Comparison of ENCODE assay signal across 9 mouse cellular contexts in genomic region chr1:172513525-172514212, GRCm38 (mm10). TPM values are rescaled to one million over a fixed set of nuclear protein-coding genes. Genes with fewer than 3 reads are reported as not detected.
DNase-seq lines count a peak whose midpoint lies in the region; ATAC-seq and TF ChIP-seq lines count a peak whose summit lies in the region.
"Had no signal": no experiment of that assay in that cellular context is flagged by ENCODE, and none has a peak within 500 bp of the region (broad histone marks: within the 10 kb centered on the region; RNA-seq: fewer than 3 reads in every experiment).

No protein-coding gene starts in this region.

- no peaks in the 10 kb centered on the region for H3K36me3 ChIP-seq in embryonic facial prominence, embryonic 14.5 days (ENCODE audit: control insufficient read depth, insufficient read depth, low read length)
- H3K36me3 ChIP-seq in hindbrain, postnatal 0 days (ENCODE audit: insufficient read depth, low read length): no peaks in the 10 kb centered on the region
- H3K36me3 ChIP-seq in liver, embryonic 16.5 days (ENCODE audit: control insufficient read depth, insufficient read depth): no peaks in the 10 kb centered on the region
- H3K36me3 ChIP-seq in spleen, adult 2 months (ENCODE audit: control insufficient read depth, insufficient read depth, low read length): no peaks in the 10 kb centered on the region

- ATAC-seq in embryonic facial prominence, embryonic 14.5 days (ENCODE audit: low read depth): no peak
- ATAC-seq in hindbrain, postnatal 0 days: no peak
- peak; percentile 57 for ATAC-seq in liver, embryonic 16.5 days (ENCODE audit: low read depth)

- 68% methylated on average over 17 of the region's 17 CpGs for WGBS in embryonic facial prominence, embryonic 14.5 days
- 68% methylated on average over 17 of the region's 17 CpGs for WGBS in hindbrain, postnatal 0 days
- WGBS in liver, embryonic 16.5 days (ENCODE audit: insufficient replicate concordance): 10% methylated on average over 17 of the region's 17 CpGs
- 3% methylated on average over 17 of the region's 17 CpGs for WGBS in spleen, adult 2 months

- H3K4me2 ChIP-seq in embryonic facial prominence, embryonic 14.5 days (ENCODE audit: low read depth, low read length): no peak overlapping the region
- no peak overlapping the region for H3K4me2 ChIP-seq in hindbrain, postnatal 0 days (ENCODE audit: low read depth, low read length)
- H3K4me2 ChIP-seq in liver, embryonic 16.5 days (ENCODE audit: low read depth, low read length): peak overlapping the region; percentile 48

- no peak for TF ChIP-seq POLR2A in spleen, adult 2 months (IDR thresholded peaks at IDR 0.05; ENCODE audit: low read depth, low read length)

- H3K9me3 ChIP-seq in embryonic facial prominence, embryonic 14.5 days (ENCODE audit: control insufficient read depth, low read length): peaks cover 12% of the 10 kb centered on the region
- H3K9me3 ChIP-seq in hindbrain, postnatal 0 days (ENCODE audit: low read length): no peaks in the 10 kb centered on the region
- no peaks in the 10 kb centered on the region for H3K9me3 ChIP-seq in liver, embryonic 16.5 days (replicated peaks; ENCODE audit: control insufficient read depth, low read length)

- H3K4me3 ChIP-seq in embryonic facial prominence, embryonic 14.5 days (ENCODE audit: low read depth, low read length): no peak overlapping the region
- H3K4me3 ChIP-seq in hindbrain, postnatal 0 days (ENCODE audit: low read length): no peak overlapping the region
- H3K4me3 ChIP-seq in liver, embryonic 16.5 days (ENCODE audit: low read depth, low read length): no peak overlapping the region
- H3K4me3 ChIP-seq in spleen, adult 2 months (ENCODE audit: extremely low read depth, insufficient read depth, insufficient read length): peak overlapping the region; percentile 42; the same call in 1 of the 2 replicates

- peak; percentile 48 for DNase-seq in ovary, adult 18-20 months (ENCODE audit: low spot score)
- DNase-seq in ovary, postnatal 10 days (ENCODE audit: low spot score): no peak
- no peak for DNase-seq in embryonic facial prominence, embryonic 14.5 days (ENCODE audit: low spot score)
- no peak for DNase-seq in hindbrain, postnatal 0 days (ENCODE audit: low spot score)
- peak; percentile 73 to 83 for DNase-seq in spleen, adult 2 months (ENCODE audit: low read depth in 1 of 2, low spot score in 2 of 2)
- DNase-seq in cerebellum, postnatal 4 days (ENCODE audit: low spot score in 2 of 2): no peak
- DNase-seq in layer of hippocampus, postnatal 10 days (ENCODE audit: low spot score in 2 of 2): no peak

- H3K4me1 ChIP-seq in embryonic facial prominence, embryonic 14.5 days (ENCODE audit: control insufficient read depth, insufficient read depth, low read length): peaks cover 8% of the 10 kb centered on the region; the same call in 1 of the 2 replicates
- H3K4me1 ChIP-seq in hindbrain, postnatal 0 days (ENCODE audit: insufficient read depth, low read length): no peaks in the 10 kb centered on the region; the same call in none of the 2 replicates
- peaks cover 9% of the 10 kb centered on the region for H3K4me1 ChIP-seq in liver, embryonic 16.5 days (ENCODE audit: control insufficient read depth, low read depth, low read length)
- peaks cover 31% of the 10 kb centered on the region; the same call in 1 of the 2 replicates for H3K4me1 ChIP-seq in spleen, adult 2 months (ENCODE audit: control insufficient read depth, insufficient read depth, insufficient read length)

- H3K9ac ChIP-seq in embryonic facial prominence, embryonic 14.5 days (ENCODE audit: low read depth, low read length): no peak overlapping the region
- H3K9ac ChIP-seq in hindbrain, postnatal 0 days (replicated peaks; ENCODE audit: low read length): no peak overlapping the region
- no peak overlapping the region for H3K9ac ChIP-seq in liver, embryonic 16.5 days (ENCODE audit: low read depth, low read length)

- no peak for TF ChIP-seq CTCF in hindbrain, postnatal 0 days (IDR thresholded peaks at IDR 0.05; ENCODE audit: low read depth)
- no peak for TF ChIP-seq CTCF in spleen, adult 2 months (IDR thresholded peaks at IDR 0.05; ENCODE audit: extremely low read depth, insufficient read depth, insufficient read length, insufficient replicate concordance)

- no peaks in the 10 kb centered on the region for H3K27me3 ChIP-seq in embryonic facial prominence, embryonic 14.5 days (replicated peaks; ENCODE audit: control insufficient read depth, insufficient read depth, low read length)
- H3K27me3 ChIP-seq in hindbrain, postnatal 0 days (ENCODE audit: insufficient read depth, low read length): no peaks in the 10 kb centered on the region
- H3K27me3 ChIP-seq in liver, embryonic 16.5 days (ENCODE audit: control insufficient read depth, insufficient read depth, low read depth, low read length): no peaks in the 10 kb centered on the region
- no peaks in the 10 kb centered on the region for H3K27me3 ChIP-seq in spleen, adult 2 months (ENCODE audit: control insufficient read depth, insufficient read depth, low read length)

- peak overlapping the region; percentile 17; the same call in 1 of the 2 replicates for H3K27ac ChIP-seq in embryonic facial prominence, embryonic 14.5 days (replicated peaks; ENCODE audit: low read depth, low read length)
- peak overlapping the region; percentile 13; the same call in 1 of the 2 replicates for H3K27ac ChIP-seq in hindbrain, postnatal 0 days
- peak overlapping the region; percentile 39 for H3K27ac ChIP-seq in liver, embryonic 16.5 days (ENCODE audit: low read length)
- H3K27ac ChIP-seq in spleen, adult 2 months (ENCODE audit: insufficient read depth, low read length): peak overlapping the region; percentile 84

RNA-seq across cellular contexts. Expression of gene Cfap45, which starts 6.9 kb away (rescaled TPM):
- polyA plus RNA-seq in embryonic facial prominence, embryonic 14.5 days (2014; fragmentation: Nextera tagmentation; extraction: Ambion mirVana): 6.5 and 8.9 TPM in 2 replicates
- 1.0 and 1.2 TPM in 2 replicates for total RNA-seq in hindbrain, postnatal 0 days (2014; rRNA removed)
- polyA plus RNA-seq in hindbrain, postnatal 0 days (2015; fragmentation: Nextera tagmentation; extraction: Ambion mirVana): 3.7 and 4.5 TPM in 2 replicates
- 0.21 and 0.40 TPM in 2 replicates for polyA plus RNA-seq in liver, embryonic 16.5 days (2015; fragmentation: Nextera tagmentation; extraction: Ambion mirVana)
- polyA plus RNA-seq in spleen, adult 2 months (2012; rRNA removed): 0.19 and 0.20 TPM in 2 replicates
- 1 to 10 TPM; 3.3 to 4.9 TPM for total RNA-seq in layer of hippocampus, postnatal 10 days (2021)

RNA-seq across cellular contexts. Expression of gene Tagln2, which starts 13.8 kb away (rescaled TPM):
- 192 and 231 TPM in 2 replicates for polyA plus RNA-seq in embryonic facial prominence, embryonic 14.5 days (2014; fragmentation: Nextera tagmentation; extraction: Ambion mirVana)
- 45.1 and 70.2 TPM in 2 replicates for total RNA-seq in hindbrain, postnatal 0 days (2014; rRNA removed)
- polyA plus RNA-seq in hindbrain, postnatal 0 days (2015; fragmentation: Nextera tagmentation; extraction: Ambion mirVana): 59.2 and 61.6 TPM in 2 replicates
- 112 and 113 TPM in 2 replicates for polyA plus RNA-seq in liver, embryonic 16.5 days (2015; fragmentation: Nextera tagmentation; extraction: Ambion mirVana)
- polyA plus RNA-seq in spleen, adult 2 months (2012; rRNA removed): 186 and 208 TPM in 2 replicates
- 10 to 100 TPM; 20.7 to 21.4 TPM for total RNA-seq in layer of hippocampus, postnatal 10 days (2021)

RNA-seq across cellular contexts. Expression of gene Igsf9, which starts 32.1 kb away (rescaled TPM):
- 21.4 and 26.3 TPM in 2 replicates for polyA plus RNA-seq in embryonic facial prominence, embryonic 14.5 days (2014; fragmentation: Nextera tagmentation; extraction: Ambion mirVana)
- total RNA-seq in hindbrain, postnatal 0 days (2014; rRNA removed): 17.9 and 33.0 TPM in 2 replicates
- 10.5 and 13.5 TPM in 2 replicates for polyA plus RNA-seq in hindbrain, postnatal 0 days (2015; fragmentation: Nextera tagmentation; extraction: Ambion mirVana)
- polyA plus RNA-seq in liver, embryonic 16.5 days (2015; fragmentation: Nextera tagmentation; extraction: Ambion mirVana): 0.81 and 2.5 TPM in 2 replicates
- polyA plus RNA-seq in spleen, adult 2 months (2012; rRNA removed): 8.6 and 9.0 TPM in 2 replicates
- total RNA-seq in layer of hippocampus, postnatal 10 days (2021): 10 to 100 TPM; 13.9 to 15.5 TPM

RNA-seq across cellular contexts. Expression of gene Slamf9, which starts 38.5 kb away (rescaled TPM):
- polyA plus RNA-seq in embryonic facial prominence, embryonic 14.5 days (2014; fragmentation: Nextera tagmentation; extraction: Ambion mirVana): 0.68 and 0.77 TPM in 2 replicates
- total RNA-seq in hindbrain, postnatal 0 days (2014; rRNA removed): not detected in 2 replicates
- 0.39 and 0.49 TPM in 2 replicates for polyA plus RNA-seq in hindbrain, postnatal 0 days (2015; fragmentation: Nextera tagmentation; extraction: Ambion mirVana)
- polyA plus RNA-seq in liver, embryonic 16.5 days (2015; fragmentation: Nextera tagmentation; extraction: Ambion mirVana): 1.0 and 1.1 TPM in 2 replicates
- polyA plus RNA-seq in spleen, adult 2 months (2012; rRNA removed): 4.3 and 5.5 TPM in 2 replicates
- 1 to 10 TPM in 1 of 2 experiments, under 1 TPM in 1; 0.64 to 1.1 TPM for total RNA-seq in layer of hippocampus, postnatal 10 days (2021)

RNA-seq across cellular contexts. Expression of gene Vsig8, which starts 42.1 kb away (rescaled TPM):
- 0.45 and 1.6 TPM in 2 replicates for polyA plus RNA-seq in embryonic facial prominence, embryonic 14.5 days (2014; fragmentation: Nextera tagmentation; extraction: Ambion mirVana)
- total RNA-seq in hindbrain, postnatal 0 days (2014; rRNA removed): 1.9 and 2.9 TPM in 2 replicates
- polyA plus RNA-seq in hindbrain, postnatal 0 days (2015; fragmentation: Nextera tagmentation; extraction: Ambion mirVana): 1.9 and 2.0 TPM in 2 replicates
- polyA plus RNA-seq in liver, embryonic 16.5 days (2015; fragmentation: Nextera tagmentation; extraction: Ambion mirVana): 0.05 TPM in 1 of 2 replicates, not detected in the other
- polyA plus RNA-seq in spleen, adult 2 months (2012; rRNA removed): 0.09 and 0.29 TPM in 2 replicates
- total RNA-seq in layer of hippocampus, postnatal 10 days (2021): under 1 TPM; 0.51 to 0.85 TPM
- polyA plus RNA-seq: embryonic facial prominence, embryonic 11.5 days had no signal

Comparison
In these comparisons a context has a peak if more than half of its experiments do, and no peak if none do; other contexts are left out.
1. DNase-seq: peak in ovary, adult 18-20 months (single experiment) and spleen, adult 2 months (2 of 2); none in ovary, postnatal 10 days (single experiment), embryonic facial prominence, embryonic 14.5 days (single experiment), hindbrain, postnatal 0 days (single experiment), cerebellum, postnatal 4 days (0 of 2) and layer of hippocampus, postnatal 10 days (0 of 2).
2. H3K27ac ChIP-seq: peak in every context shown above with its lines; median percentile 84 in spleen, adult 2 months; 39 in liver, embryonic 16.5 days; 17 in embryonic facial prominence, embryonic 14.5 days; 13 in hindbrain, postnatal 0 days.